Mouse (Mus musculus) right cerebral cortex, adult 18-20 months (tissue): ENCODE results near the gene Tnip1.
A peak's percentile ranks its signal among the peaks of the same experiment; 100 is the strongest.
"Not testable (repeated sequence)": the region's sequence is repeated elsewhere in the genome, so short reads cannot be mapped to it uniquely, and the experiment has no call there.

Source experiments
- DNase-seq: peaks from one replicate; pipeline ENCODE4 v3.0.0; 2022; ENCODE audit warnings: mixed read lengths

Tnip1 gene

GRCm38 (mm10) chr11:54971365-54972048 lies 8.8 kb upstream of the Tnip1 start:
- no peak for DNase-seq

- DNase-seq = no peak
These were observed 2.5 kb upstream of the Tnip1 start for GRCm38 (mm10) chr11:54965234-54965633.

DNA sequence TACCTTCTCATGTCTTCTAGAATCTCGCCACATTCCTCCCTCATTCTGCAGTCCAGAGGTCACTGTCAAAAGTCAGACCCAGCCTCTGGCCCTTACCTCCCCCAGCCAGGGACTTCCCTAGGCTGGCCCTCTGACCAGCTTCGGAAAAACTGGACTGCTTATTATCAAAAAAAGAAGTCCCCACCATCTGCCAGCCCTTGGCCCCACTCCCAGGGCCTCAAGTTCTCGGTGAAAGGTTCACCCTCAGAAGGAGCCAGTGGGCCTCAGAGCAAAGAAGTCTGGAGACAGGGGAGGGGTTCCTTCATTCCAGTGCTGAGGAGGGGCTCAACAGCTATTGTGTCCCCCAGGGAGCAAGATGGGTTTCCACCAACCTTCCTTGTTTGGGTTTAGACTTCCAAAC lies 796 bp downstream of the Tnip1 start:
- DNase-seq = no peak

DNA sequence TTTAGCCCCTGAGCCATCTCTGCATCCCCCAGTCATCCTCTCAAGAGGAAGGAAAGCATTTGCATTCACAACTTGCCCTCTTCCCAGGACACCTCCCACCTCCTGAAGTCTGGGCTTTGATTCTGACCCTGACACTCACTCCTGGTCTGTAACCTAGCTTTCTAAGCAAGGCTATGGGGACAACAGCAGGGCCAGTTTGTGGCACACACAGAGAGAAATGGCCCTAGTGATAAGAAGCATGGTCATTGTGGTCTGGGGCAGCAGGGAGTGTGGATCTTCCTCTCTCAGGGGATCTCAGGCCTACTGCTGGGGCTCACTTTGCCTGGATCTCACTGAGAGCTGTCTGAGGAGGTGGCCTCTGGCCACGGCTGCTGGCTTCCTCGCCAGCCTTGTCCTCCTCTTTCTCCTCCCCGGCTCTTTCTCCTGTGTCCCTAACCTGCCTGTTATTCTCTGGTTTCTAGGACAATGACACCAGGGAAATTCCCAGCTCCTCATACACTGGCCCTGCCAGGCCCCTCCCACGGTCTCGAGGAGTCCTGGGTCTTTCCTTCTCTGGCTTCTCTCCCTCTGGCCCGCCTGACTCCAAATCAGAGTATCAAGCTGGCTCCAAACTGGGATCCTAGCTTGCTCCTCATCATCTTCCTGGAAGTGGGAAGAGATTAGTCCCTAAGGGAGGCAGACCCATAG lies 1.4 kb downstream of the Tnip1 start:
- no peak for DNase-seq

DNA sequence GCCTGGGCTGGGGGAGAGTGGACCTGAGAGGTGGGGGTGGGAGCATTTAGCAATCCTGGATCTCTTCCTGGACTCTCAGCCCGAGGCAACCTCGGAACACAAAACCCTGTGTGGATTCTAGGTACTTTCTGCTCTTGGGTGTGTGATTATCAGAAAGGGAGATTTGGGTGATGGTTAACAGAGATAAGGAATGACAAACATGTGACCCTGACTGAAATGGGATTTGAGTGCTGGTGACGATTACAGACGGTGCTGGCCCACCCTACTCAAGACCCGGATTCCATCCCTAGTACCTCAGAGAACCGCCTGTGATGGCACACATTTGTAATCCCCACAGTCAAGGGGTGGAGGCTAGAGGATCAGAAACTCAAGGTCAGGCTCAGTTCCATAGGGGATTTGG lies 2.5 kb downstream of the Tnip1 start:
- DNase-seq = no peak

- no peak for DNase-seq
These were observed 4.1 kb downstream of the Tnip1 start for GRCm38 (mm10) chr11:54958571-54959073.

DNA sequence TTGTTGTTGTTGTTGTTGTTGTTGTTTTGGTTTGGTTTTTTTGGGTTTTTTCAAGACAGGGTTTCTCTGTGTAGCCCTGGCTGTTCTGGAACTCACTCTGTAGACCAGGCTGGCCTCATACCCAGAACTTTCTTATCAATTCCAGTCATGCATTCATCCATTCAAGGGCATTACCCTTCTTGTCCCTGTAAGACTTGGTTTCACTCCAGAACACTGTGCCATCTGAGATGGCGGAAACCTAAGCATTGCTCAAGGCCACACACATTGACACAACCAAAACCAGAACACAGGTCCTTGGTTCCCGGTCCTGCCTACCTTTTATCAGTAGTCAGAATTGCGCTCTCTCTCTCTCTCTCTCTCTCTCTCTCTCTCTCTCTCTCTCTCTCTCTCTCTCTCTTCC lies 5.0 kb downstream of the Tnip1 start:
- DNase-seq = not testable (repeated sequence)

GRCm38 (mm10) chr11:54956912-54957311 lies 5.8 kb downstream of the Tnip1 start:
- no peak for DNase-seq

- DNase-seq = peak; percentile 98
These were observed 6.8 kb downstream of the Tnip1 start for GRCm38 (mm10) chr11:54955735-54956480.

DNA sequence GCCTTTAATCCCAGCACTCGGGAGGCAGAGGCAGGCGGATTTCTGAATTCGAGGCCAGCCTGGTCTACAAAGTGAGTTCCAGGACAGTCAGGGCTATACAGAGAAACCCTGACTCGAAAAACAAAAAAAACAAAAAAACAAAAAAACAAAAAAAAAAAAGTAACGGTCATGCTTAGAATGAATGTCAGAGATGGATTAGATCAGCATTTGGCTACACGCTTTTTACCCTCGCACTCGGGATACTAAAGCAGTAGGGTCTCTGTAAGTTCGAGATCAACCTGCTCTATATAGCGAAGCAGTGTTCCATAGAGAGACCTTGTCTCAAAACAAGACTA lies 7.3 kb downstream of the Tnip1 start:
- DNase-seq = not testable (repeated sequence)

DNA sequence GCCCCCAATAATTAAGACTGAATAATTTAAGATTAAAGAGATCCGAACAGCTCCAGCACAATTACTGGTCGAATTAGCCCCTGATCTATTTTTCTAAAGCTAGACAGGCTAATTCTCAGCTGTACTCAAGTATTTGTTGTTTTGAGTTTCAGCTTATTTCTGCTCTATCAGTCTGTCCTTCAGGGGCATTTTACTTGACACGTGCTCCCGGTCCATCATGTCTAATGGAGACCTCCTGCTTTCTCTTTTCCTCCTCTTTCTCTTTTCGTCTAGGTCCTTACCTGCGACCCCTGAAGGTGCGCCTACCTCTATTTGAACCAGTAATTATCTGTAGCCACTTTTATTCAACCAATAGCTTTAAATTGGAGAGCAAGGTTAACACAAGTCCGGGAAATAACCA lies 8.0 kb downstream of the Tnip1 start:
- DNase-seq = no peak

DNA sequence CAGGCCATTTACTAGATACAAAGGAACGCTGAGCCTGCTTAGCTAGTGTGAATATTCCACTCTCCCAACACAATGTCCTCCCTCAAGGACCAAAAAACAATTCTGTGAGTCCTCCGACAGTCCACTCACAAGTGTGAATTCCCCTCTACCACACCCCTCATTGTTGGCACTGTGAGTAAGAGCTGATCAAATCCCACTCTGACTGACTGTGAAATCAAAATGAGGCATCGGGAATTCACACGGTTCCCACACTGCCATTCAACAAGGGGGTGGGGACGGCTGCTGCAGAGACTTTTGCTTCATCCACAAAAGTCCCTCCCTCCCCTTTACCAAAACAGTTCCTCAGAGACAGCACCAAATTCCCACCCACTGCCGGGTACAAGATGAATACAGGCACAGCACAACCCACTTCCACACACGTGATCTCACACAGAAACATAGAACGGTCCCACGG lies 8.7 kb downstream of the Tnip1 start:
- DNase-seq = peak; percentile 52

GRCm38 (mm10) chr11:54952651-54953050 lies 10.1 kb downstream of the Tnip1 start:
- no peak for DNase-seq

- no peak for DNase-seq
These were observed 12.0 kb downstream of the Tnip1 start for GRCm38 (mm10) chr11:54950684-54951083.

DNA sequence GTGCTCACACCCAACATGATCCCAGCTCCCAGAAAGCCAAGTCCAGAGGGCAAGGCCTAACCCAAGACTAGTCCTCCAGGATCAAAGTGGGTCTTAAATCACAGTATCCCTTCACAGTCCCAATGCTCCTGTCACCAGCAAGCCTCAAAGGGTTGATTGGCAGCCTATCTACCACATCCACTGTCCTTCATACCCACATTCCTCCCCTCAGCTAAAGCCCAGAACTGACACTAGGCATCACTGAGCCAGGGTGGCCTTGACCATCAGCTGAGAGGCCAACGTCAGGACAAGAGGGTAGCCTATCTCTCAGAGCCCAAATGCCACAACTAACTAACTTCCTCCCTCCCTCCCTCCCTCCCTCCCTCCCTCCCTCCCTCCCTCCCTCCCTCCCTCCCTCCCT lies 13.0 kb downstream of the Tnip1 start:
- DNase-seq = no peak

DNA sequence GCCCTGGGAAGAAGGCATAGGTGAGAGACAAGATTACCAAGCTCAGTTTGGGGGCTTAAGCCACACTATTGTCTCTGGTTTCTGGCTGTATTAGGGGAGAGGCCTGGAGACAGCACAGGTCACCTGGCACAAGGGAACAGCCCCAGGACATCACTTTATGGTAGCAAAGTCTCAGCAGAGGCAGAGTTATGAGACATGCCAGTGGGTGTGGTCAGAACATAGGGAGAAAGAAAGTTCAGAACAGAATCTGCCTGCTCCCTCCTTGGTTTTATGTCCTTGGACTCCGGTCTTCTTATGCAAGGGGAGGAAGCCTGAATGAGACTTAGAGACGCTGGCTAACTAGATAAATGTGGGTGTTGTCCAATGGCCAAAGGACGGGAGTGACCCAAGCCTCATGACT lies 18.0 kb downstream of the Tnip1 start:
- DNase-seq = no peak

DNA sequence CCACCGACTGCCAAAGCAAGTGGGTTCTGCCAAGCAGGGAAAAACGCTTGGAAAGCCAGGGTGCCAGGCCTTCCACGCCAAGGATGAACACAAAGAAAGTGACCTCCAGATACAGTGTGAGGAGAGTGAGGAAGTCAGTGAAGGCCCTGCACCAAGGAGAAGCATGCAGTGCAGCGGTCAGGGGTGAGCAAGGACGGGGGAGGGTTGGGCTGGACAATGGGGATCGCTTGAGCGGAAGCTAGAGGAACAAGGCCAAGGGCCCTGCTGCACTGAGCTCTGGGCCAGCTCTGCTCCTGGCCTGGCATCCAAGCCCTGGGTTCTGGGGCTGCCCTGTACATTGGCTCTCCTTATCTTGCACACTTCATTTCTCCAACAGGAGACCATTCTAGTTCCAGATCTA lies 22.7 kb downstream of the Tnip1 start:
- no peak for DNase-seq

- no peak for DNase-seq
These were observed 23.2 kb downstream of the Tnip1 start for GRCm38 (mm10) chr11:54939501-54939900.

DNA sequence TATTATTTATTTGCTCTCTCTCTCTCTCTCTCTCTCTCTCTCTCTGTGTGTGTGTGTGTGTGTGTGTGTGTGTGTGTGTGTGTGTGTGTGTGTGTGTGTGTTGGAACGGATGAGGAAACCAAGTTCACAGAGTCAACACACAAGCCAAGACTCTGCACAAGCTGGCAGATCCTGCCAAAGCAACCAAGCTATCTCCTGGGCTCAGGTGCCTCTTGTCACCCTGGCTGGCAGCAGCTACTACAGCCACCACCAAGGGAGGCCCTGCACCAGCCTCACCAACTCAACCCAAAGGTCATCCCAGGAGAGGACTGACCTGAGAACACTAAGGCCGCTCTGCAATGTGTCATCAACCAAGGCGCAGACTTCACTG lies 26.0 kb downstream of the Tnip1 start:
- DNase-seq = no peak

DNA sequence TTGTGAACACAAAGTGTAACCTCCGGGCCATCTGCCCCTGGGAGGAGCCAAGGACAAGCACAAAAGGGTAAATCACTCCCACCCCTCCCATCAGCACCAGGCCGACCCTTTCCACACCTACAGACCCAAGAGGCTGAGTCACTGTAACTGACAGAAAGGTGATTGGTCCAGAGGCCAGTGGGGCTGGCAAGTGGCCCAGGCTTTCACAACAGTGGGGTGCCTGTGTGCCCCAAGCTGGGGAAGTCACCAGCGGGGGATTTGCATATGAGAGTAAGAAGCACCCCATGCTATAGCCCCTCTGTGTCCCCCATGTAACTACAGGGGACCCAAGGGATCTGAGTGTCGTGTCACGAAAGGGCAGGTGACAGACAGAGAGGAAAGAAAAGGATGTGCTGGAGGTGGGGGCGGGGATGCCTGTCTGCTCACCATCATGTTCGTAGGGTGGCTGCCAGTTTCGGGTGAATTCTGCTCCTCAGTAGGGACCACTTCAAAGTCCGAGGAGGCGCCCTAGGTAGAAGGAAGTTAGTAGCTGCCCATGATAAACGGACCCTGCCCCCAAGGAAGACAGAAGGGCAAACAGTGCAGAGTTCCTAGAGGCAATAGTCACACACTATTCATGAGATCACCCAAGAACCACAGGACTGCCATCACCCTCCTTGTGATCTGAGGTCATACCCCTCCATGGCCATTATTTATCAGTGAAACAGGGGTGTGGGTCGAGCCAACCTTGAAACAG lies 26.5 kb downstream of the Tnip1 start:
- DNase-seq = no peak

GRCm38 (mm10) chr11:54934198-54934597 lies 28.5 kb downstream of the Tnip1 start:
- DNase-seq = no peak

DNA sequence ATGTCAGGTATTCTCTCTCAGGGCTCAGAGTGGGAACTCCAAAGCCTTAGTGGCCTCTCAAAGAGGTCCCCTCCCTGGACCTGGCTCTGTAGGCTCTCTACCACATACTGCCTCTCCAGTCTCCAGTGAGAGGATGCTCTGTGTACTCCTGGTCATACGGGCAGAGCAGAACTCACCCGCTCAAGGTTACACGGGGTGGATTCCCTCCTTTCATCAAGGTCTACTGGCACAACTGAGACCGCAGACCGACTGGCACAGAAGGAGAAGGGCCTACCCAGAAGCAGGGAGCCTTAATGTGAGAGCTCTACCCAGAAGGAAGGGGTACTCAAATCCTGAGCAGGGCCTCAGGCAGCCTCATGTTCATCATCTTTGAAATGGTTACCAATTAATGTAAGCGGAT lies 30.2 kb downstream of the Tnip1 start:
- DNase-seq = no peak

DNA sequence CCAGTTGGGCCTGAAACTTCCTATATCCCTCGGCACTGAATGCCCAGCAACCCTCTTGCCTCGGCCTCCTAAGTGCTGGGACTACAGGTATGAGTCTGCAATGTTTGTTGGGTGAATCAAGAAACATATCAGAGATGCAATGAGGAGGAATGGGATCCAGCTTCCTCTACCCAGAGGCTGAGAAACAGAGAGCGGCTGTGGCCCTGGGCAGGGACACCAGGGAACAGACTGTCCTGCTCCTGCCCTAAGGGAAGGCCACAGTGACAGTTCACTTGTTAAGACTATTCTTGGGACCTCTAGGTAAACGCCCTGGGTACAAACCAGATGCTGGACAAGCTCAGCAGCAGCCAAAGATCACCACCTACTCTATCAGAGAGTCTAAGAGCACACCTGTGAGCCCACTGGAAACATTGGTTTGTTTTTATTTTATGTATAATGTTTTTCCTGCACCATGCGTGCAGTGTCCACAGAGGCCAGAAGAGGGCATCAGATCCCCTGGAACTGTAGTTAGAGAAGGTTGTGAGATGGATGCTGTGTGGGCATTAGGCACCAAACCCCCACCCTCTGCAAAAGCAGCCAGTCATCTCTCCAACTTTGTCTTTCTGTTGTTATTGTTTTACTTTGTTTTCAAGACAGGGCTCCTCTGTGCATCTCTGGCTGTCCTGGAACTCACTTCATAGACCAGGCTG lies 31.2 kb downstream of the Tnip1 start:
- peak; percentile 28 for DNase-seq
